Mouse (Mus musculus): Measurements from ENCODE around the gene Emc7. TPM values are rescaled to one million over a fixed set of nuclear protein-coding genes. Genes with fewer than 3 reads are reported as not detected.

The Emc7 gene
- polyA plus RNA-seq, 1 experiment from 2014 or later: 21.9 TPM

DNA sequence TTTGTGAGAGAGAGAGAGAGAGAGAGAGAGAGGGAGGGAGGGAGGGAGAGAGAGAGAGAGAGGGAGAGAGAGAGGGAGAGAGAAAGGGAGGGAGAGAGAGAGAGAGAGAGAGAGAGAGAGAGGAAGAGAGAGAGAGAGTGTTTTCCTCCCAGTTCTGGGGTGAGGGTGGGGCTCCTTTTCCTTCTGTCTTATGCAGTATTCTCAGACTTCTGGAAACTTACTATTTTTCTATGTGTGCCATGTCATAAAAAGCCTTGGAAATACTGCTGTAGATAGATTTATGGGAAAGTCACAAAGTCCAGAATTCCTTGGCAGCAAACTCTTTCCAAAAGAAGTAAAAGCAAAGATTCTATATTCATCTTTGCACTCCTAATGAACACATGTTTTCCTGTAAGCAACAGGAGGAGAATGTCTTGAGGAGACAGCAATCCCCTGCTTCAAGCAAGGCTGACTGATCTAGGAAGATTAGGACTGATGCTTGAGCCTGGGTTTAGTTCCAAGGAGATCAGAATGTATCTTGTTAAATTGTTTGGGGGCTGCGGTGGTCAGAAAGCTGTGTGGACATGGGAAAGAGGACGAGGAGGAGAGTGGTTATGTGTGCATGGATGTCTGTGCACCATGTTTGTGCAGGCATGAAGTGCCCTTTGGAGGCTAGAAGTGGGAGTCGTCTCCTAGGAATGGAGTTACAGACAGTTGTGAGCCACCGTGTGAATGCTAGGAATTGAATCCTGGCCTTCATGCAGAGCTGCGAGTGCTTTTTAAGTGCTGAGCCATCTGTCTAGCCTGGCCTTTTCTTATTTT is 27.9 kb downstream of the Emc7 start:
- Histone ChIP-seq H3K9ac (ENCODE audit: low read depth, low read length) (no peak overlapping the region), H3K4me3 (ENCODE audit: low read depth, low read length) (no peak overlapping the region), H3K9me3 (ENCODE audit: control insufficient read depth, low read length) (no peaks in the 10 kb centered on the region), H3K27me3 (replicated peaks; ENCODE audit: control insufficient read depth, insufficient read depth, low read length) (no peaks in the 10 kb centered on the region), H3K36me3 (ENCODE audit: control insufficient read depth, insufficient read depth, low read length) (no peaks in the 10 kb centered on the region), H3K27ac (replicated peaks; ENCODE audit: low read depth, low read length) (no peak overlapping the region), H3K4me2 (ENCODE audit: low read depth, low read length) (no peak overlapping the region), H3K4me1 (ENCODE audit: control insufficient read depth, insufficient read depth, low read length) (no peaks in the 10 kb centered on the region)
- DNase-seq (ENCODE audit: low spot score): no peak
- no peak for ATAC-seq (ENCODE audit: low read depth)
- 71% methylated on average over 5 of the region's 5 CpGs for WGBS

DNA sequence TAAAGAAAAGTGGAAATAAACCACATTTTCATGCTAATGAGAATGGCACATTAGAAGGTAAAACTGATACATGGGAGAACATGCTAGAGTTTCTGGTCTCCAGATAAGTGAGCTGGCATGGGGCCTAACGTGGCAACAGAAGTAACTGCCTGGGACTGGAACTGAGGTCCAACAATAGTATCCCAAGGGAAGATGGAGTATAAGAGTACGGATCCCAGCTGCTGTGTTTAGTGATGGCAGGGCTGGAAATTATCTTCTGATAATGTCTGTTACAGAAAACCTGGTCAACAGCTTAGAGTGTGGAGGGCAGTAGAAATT is 28.5 kb downstream of the Emc7 start:
- Histone ChIP-seq H3K4me1 (ENCODE audit: control insufficient read depth, insufficient read depth, low read length) (no peaks in the 10 kb centered on the region), H3K9me3 (ENCODE audit: control insufficient read depth, low read length) (no peaks in the 10 kb centered on the region), H3K27me3 (replicated peaks; ENCODE audit: control insufficient read depth, insufficient read depth, low read length) (no peaks in the 10 kb centered on the region), H3K27ac (replicated peaks; ENCODE audit: low read depth, low read length) (no peak overlapping the region), H3K4me2 (ENCODE audit: low read depth, low read length) (no peak overlapping the region), H3K4me3 (ENCODE audit: low read depth, low read length) (no peak overlapping the region), H3K9ac (ENCODE audit: low read depth, low read length) (no peak overlapping the region), H3K36me3 (ENCODE audit: control insufficient read depth, insufficient read depth, low read length) (no peaks in the 10 kb centered on the region)
- ATAC-seq (ENCODE audit: low read depth) (no peak), DNase-seq (ENCODE audit: low spot score) (no peak)
- WGBS: 70% methylated on average over 2 of the region's 2 CpGs

DNA sequence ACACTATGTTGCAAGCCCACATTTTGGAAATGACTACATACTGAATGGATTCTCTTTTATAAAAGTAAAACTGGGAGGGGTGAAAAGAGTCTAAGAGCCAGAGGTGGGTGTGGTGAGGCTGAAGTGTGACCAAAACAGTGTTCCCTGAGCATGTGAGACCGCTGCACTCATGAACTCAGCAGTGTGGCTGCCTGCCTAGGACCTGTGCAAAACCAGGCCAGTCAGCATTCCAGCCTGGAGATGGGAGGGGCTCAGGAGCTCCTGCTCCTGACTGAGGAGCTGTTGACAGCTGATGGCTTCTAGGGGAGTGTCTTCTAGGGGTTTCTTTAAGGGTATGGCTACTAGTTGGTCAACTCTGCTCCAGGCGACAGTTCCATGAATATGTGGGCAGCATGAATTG is 30.1 kb downstream of the Emc7 start:
- 48% methylated on average over 2 of the region's 2 CpGs for WGBS
- H3K27ac ChIP-seq (replicated peaks; ENCODE audit: low read depth, low read length): no peak overlapping the region
- no peaks in the 10 kb centered on the region for H3K9me3 ChIP-seq (ENCODE audit: control insufficient read depth, low read length)
- peak; percentile 30 for DNase-seq (ENCODE audit: low spot score)
- H3K36me3 ChIP-seq (ENCODE audit: control insufficient read depth, insufficient read depth, low read length): no peaks in the 10 kb centered on the region
- H3K9ac ChIP-seq (ENCODE audit: low read depth, low read length): no peak overlapping the region
- ATAC-seq (ENCODE audit: low read depth): no peak
- H3K4me3 ChIP-seq (ENCODE audit: low read depth, low read length): no peak overlapping the region
- H3K4me1 ChIP-seq (ENCODE audit: control insufficient read depth, insufficient read depth, low read length): no peaks in the 10 kb centered on the region
- H3K4me2 ChIP-seq (ENCODE audit: low read depth, low read length): no peak overlapping the region
- no peaks in the 10 kb centered on the region for H3K27me3 ChIP-seq (replicated peaks; ENCODE audit: control insufficient read depth, insufficient read depth, low read length)

DNA sequence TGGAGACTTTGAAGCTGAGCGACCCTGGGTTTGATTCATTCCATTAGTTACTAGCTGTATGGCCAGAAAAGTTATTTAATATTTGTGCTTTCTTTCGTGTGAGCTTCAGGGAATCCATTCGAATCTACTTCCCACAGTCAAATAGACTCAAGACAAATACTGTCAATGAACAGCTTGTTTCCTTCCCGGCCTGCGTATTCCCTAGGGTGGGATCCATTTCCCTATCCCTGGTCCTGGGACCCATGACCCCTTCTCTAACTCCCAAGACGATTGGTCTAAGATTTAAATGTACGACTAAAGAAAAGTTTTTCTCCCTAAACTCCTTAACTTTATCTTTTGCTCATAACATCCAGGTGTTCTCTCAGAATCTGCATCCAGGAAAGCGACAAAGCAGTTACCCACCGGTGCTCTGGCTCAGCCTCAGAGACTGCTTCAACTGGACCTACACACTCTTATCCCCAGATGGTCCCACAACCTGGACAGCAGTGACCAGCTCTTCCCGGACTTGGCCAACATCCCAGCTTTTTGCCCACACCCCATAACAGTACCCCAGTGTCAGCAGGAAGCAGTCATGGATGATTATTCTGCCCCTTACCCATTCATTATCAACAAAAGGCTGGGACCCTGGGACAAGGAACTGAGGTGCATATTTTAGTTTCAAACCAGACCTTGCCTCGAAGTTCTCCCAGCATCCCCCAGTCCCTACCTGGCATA is 35.8 kb downstream of the Emc7 start:
- H3K27me3 ChIP-seq (replicated peaks; ENCODE audit: control insufficient read depth, insufficient read depth, low read length): no peaks in the 10 kb centered on the region
- ATAC-seq (ENCODE audit: low read depth): no peak
- H3K9ac ChIP-seq (ENCODE audit: low read depth, low read length): no peak overlapping the region
- 63% methylated on average over 11 of the region's 11 CpGs for WGBS
- no peak overlapping the region for H3K4me3 ChIP-seq (ENCODE audit: low read depth, low read length)
- H3K4me2 ChIP-seq (ENCODE audit: low read depth, low read length): no peak overlapping the region
- no peak for DNase-seq (ENCODE audit: low spot score)
- 0 out of 2 replicates have a peak, but pooled peaks cover 3% of the 10 kb centered on the region for H3K4me1 ChIP-seq (ENCODE audit: control insufficient read depth, insufficient read depth, low read length)
- no peaks in the 10 kb centered on the region for H3K36me3 ChIP-seq (ENCODE audit: control insufficient read depth, insufficient read depth, low read length)
- no peaks in the 10 kb centered on the region for H3K9me3 ChIP-seq (ENCODE audit: control insufficient read depth, low read length)
- no peak overlapping the region for H3K27ac ChIP-seq (replicated peaks; ENCODE audit: low read depth, low read length)

DNA sequence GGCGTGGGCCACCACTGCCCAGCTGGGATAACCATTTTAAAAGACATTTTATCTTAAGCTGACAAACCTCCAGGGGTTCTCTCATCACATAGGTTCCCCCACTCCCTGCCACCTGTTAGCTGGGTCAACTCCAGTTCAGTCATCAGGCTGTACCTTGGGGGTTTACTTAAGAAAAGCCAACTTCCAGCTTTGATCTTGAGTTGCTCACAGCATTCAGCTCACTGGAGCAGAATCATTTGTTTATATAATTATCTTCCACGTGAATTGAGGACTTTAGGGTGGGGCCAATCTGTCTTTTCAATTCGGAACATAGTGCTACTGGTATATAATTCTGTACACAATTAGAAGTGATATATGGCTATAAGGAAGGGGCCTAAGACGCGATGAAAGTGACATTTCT is 36.8 kb downstream of the Emc7 start:
- 71% methylated on average over 5 of the region's 5 CpGs for WGBS
- H3K36me3 ChIP-seq (ENCODE audit: control insufficient read depth, insufficient read depth, low read length): no peaks in the 10 kb centered on the region

DNA sequence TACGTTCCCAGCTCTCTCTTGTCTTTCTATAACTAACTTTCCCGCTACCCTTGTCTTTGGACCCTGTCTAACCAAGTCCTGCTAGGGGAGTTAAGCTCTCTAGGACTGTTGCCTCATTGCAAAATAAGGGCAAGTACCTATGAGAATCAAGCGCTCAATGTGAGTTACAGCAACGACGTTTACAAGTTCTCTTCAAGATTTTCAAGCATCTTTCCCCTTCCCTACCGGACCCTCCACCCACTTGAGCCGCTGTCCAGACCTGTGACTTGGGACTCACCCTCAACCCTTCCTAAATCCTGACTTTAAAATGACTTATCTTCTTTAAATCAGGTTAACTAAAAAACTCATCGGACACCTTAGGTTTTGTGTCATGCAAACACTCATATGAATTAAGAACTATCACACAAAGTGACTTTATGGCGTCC is 37.6 kb downstream of the Emc7 start:
- no peaks in the 10 kb centered on the region for H3K9me3 ChIP-seq (ENCODE audit: control insufficient read depth, low read length)
- peak overlapping the region; percentile 71 for H3K4me2 ChIP-seq (ENCODE audit: low read depth, low read length)
- ATAC-seq (ENCODE audit: low read depth) (no peak), DNase-seq (ENCODE audit: low spot score) (peak; percentile 35)
- no peaks in the 10 kb centered on the region for H3K36me3 ChIP-seq (ENCODE audit: control insufficient read depth, insufficient read depth, low read length)
- H3K27ac ChIP-seq (replicated peaks; ENCODE audit: low read depth, low read length): peak overlapping the region; percentile 100
- peak overlapping the region; percentile 76 for H3K4me3 ChIP-seq (ENCODE audit: low read depth, low read length)
- H3K27me3 ChIP-seq (replicated peaks; ENCODE audit: control insufficient read depth, insufficient read depth, low read length): no peaks in the 10 kb centered on the region
- H3K9ac ChIP-seq (ENCODE audit: low read depth, low read length): peak overlapping the region; percentile 100
- WGBS: 6% methylated on average over 9 of the region's 9 CpGs
- 0 out of 2 replicates have a peak, but pooled peaks cover 3% of the 10 kb centered on the region for H3K4me1 ChIP-seq (ENCODE audit: control insufficient read depth, insufficient read depth, low read length)

More for the DNA sequence above, 36.8 kb downstream of the Emc7 start:
- DNase-seq (ENCODE audit: low spot score): peak; percentile 49
- H3K4me2 ChIP-seq (ENCODE audit: low read depth, low read length): no peak overlapping the region
- H3K9me3 ChIP-seq (ENCODE audit: control insufficient read depth, low read length): no peaks in the 10 kb centered on the region
- no peak overlapping the region for H3K9ac ChIP-seq (ENCODE audit: low read depth, low read length)
- ATAC-seq (ENCODE audit: low read depth): no peak
- H3K27me3 ChIP-seq (replicated peaks; ENCODE audit: control insufficient read depth, insufficient read depth, low read length): no peaks in the 10 kb centered on the region
- no peak overlapping the region for H3K27ac ChIP-seq (replicated peaks; ENCODE audit: low read depth, low read length)
- 0 out of 2 replicates have a peak, but pooled peaks cover 3% of the 10 kb centered on the region for H3K4me1 ChIP-seq (ENCODE audit: control insufficient read depth, insufficient read depth, low read length)
- H3K4me3 ChIP-seq (ENCODE audit: low read depth, low read length): no peak overlapping the region

DNA sequence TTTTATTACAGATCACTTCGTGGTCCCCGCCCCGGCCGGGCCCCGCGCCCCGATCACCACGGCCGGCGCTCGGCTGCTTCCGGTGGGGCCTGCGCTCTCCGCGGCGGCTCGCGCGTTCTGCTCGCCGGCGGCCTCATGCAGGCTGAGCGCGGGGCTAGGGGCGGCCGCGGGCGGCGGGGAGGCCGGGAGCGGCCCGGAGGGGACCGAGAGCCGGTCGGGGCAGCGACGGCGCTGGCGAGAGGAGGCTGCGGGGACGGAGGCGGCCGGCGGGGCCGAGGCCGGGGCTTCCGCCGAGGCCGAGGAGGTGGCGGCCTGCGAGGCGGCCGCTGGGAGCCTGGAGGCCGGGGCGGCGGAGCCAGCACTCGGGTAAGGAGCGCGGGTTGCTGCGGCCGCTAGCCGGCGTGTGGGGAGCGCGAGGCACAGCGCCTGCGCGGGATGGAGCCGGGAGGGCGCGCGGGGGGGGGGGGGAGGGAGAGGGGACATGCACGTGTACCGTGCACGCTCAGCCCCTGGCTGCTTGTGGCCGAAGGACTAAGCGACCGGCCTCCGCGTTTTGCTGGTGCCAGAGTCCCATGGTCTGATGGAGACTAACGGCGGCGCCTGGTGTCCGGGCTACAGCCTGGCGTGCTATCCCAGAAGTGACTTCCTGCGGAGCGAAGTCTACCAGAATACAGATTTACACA is 38.2 kb downstream of the Emc7 start, which contains the start of gene Aven:
Gene Aven (plus strand): TSS at position 109 of the 683 bp plus-strand sequence.
- Histone ChIP-seq H3K4me2 (ENCODE audit: low read depth, low read length) (peak within 1 kb of the TSS; percentile 71), H3K4me1 (ENCODE audit: control insufficient read depth, insufficient read depth, low read length) (0 out of 2 replicates have a peak, but pooled peaks cover 3% of the 10 kb centered on the region), H3K4me3 (ENCODE audit: low read depth, low read length) (peak within 1 kb of the TSS; percentile 76), H3K27me3 (replicated peaks; ENCODE audit: control insufficient read depth, insufficient read depth, low read length) (no peaks in the 10 kb centered on the region), H3K36me3 (ENCODE audit: control insufficient read depth, insufficient read depth, low read length) (no peaks in the 10 kb centered on the region), H3K27ac (replicated peaks; ENCODE audit: low read depth, low read length) (peak within 1 kb of the TSS; percentile 100), H3K9me3 (ENCODE audit: control insufficient read depth, low read length) (no peaks in the 10 kb centered on the region), H3K9ac (ENCODE audit: low read depth, low read length) (peak within 1 kb of the TSS; percentile 100)
- under 1% methylated on average over 41 of the region's 87 CpGs for WGBS
- DNase-seq (ENCODE audit: low spot score): peak; percentile 90
- peak; percentile 96 for ATAC-seq (ENCODE audit: low read depth)

DNA sequence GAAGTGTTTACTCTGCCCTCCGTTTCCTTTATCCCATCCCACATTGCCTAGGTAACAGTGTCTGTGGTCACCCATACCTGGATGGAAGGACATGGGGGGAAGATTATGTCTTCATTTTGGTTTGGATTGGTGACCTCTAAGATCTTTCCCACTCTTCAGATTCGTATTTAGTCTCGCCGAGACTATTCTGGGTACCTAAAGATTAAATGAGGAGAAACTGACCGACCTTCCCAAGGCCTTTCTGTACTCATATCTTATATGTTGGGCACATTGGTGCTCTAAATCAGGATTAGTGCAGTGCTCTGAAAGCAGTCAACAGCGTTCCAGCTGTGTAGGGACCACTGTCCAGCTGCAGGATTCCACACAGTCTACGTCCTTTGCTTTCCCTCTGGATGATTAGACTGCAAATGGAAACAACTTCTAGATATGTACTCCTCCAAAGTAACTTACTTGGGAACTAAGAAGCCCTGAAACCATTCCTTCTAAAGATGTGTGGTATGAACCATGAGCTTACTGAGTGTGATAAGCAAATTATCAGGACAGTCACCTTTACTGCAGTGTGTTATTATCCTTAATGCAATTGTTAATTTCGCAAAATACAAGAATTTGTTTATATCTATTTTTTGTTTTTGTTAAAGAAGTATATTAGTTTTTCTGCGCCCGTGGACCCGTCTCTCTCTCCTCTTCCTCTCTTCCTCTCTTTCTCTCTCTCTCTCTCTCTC is 38.9 kb downstream of the Emc7 start:
- Histone ChIP-seq H3K27ac (replicated peaks; ENCODE audit: low read depth, low read length) (peak overlapping the region; percentile 100), H3K4me2 (ENCODE audit: low read depth, low read length) (peak overlapping the region; percentile 71), H3K9me3 (ENCODE audit: control insufficient read depth, low read length) (no peaks in the 10 kb centered on the region), H3K9ac (ENCODE audit: low read depth, low read length) (peak overlapping the region; percentile 100), H3K36me3 (ENCODE audit: control insufficient read depth, insufficient read depth, low read length) (no peaks in the 10 kb centered on the region), H3K4me1 (ENCODE audit: control insufficient read depth, insufficient read depth, low read length) (0 out of 2 replicates have a peak, but pooled peaks cover 3% of the 10 kb centered on the region), H3K27me3 (replicated peaks; ENCODE audit: control insufficient read depth, insufficient read depth, low read length) (no peaks in the 10 kb centered on the region), H3K4me3 (ENCODE audit: low read depth, low read length) (peak overlapping the region; percentile 76)
- DNase-seq (ENCODE audit: low spot score): no peak
- 42% methylated on average over 11 of the region's 11 CpGs for WGBS
- no peak for ATAC-seq (ENCODE audit: low read depth)

Data from embryonic facial prominence, embryonic 14.5 days (tissue).